Mouse (Mus musculus) retina, adult 2 months (tissue): Measurements from ENCODE around the gene Myo16.

ENCODE experiments used
- DNase-seq: peaks from one replicate; pipeline ENCODE4 v3.0.0-alpha.2; 2012; ENCODE audit warnings: low read depth, low spot score

The Myo16 gene

DNA sequence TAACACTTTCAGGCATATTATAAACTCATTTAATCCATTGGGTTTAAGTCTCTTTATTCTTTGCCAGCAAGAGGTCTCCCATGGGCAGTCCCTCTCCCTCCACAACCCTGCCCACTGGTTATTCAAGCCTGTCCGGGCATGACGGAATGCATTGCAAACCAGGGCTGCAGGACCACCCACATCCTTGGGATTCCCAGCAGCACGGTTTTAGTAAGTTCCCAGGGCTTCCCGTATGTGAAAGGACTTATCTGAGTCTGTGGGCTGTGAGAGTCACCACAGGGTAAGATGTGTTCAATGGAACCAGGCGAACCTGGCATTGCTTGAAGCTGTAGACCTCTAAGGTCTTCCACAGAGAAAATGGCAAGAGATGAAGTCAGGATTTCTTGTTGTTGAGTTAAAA, 471.6 kb downstream of the Myo16 start:
- no peak for DNase-seq

DNA sequence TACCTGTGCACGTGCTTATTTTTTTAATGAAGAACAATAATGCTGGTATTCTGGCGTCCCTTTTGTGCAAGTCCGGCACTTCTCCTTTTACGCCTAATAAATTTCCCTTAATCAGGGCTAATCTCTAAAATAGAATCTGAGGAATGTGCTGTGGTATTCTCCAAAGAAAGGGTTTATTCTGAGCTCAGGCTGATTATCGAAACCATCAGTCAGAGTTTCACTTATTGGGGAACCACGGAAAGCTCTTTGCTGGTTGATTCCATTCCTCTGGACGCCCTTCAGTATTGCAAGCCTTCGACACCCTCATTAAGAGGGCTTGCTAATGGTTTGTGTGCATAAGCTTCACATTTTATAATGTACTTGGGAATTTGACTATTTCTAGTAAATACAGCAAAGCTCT, 475.0 kb downstream of the Myo16 start:
- no peak for DNase-seq

DNA sequence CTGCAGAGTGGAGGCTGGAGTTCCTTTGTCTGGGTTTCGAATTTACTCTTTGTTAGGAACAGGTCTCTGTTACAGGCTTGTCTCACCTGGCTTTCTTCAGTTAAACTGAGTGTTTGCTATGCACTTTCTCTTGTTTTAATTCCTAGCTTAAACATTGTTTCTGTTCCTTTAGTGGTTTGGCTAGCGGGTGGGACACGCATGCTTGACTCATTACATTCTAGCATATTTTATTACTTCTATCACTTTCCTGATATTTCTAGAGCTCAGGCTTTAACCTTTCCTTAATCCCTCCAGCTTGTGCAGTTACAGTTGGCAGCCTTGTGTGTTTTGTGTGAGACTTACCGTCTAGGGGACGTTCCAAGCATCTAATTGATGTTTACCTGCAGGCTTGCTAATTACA, 476.2 kb downstream of the Myo16 start:
- DNase-seq = no peak

DNA sequence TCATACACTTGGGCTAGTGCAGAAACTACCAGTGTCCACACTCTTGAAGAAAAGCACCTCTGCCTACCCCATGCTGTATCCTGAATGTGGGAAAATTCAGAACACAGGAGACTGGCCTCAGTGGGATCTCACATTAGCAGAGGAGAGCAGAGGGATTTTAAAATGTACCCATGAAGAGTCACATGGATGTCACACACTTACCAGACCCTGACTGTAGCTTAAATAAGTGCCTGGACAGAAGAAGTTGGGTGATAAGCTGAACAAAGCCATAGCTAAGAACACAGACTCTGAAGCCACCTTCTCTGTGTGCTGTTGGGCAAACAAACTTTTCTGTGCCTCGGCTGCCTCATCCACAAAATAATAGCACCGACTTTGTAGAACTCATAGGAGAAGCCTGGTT, 477.3 kb downstream of the Myo16 start:
- no peak for DNase-seq

DNA sequence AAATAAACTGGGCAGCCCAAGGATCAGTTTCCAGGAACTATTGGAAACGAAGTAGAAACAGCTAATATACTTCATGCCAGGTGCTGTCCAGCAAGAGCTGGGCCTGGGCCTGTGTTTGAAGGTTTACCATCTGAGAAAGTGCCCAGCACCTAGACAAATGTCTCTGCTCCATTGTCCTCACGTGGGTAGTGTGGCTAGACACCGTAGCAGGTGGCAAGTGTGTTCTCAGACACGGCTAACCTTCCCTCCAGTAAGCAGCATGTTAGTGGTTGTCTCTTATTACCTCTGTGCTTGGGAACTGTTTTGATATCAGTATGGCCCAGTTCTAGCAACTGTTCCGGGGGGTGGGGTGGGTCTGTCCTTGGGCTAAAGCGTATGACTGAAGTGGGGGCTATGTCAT, 478.9 kb downstream of the Myo16 start:
- no peak for DNase-seq

DNA sequence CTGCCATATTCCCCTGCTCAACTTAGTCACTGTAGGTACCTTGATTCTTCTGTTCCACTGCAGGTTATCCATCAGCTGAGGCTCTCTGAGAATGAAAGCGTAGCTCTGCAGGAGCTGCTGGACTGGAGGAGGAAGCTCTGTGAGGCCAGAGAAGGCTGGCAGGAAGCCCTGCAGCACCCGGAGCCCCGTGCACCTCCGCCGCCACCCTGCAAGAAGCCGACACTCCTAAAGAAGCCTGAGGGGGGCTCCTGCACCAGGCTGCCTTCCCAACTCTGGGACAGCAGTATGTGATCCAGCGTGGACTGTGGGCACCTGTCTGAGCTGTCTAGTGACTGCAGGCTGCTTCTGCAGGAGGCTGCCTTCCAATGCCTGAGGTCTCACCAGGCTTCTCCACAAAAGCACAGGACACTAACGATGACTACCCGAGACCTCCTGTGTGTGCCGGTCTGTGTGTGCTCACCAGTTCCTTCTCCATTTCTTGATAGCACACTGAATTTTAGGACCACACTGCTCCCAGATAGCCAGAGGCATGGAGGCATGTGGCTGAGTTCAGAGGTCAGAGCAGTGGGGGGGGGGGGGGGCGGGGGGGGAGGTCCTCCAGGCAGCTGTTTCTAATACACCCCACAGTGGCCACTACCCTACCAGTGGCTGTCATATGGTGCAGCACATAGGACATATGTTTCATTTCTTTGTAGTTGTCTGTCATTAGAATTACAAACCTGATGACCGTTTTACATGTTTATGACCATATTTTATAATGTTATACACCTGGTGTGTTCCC, 479.8 kb downstream of the Myo16 start:
- DNase-seq = no peak

DNA sequence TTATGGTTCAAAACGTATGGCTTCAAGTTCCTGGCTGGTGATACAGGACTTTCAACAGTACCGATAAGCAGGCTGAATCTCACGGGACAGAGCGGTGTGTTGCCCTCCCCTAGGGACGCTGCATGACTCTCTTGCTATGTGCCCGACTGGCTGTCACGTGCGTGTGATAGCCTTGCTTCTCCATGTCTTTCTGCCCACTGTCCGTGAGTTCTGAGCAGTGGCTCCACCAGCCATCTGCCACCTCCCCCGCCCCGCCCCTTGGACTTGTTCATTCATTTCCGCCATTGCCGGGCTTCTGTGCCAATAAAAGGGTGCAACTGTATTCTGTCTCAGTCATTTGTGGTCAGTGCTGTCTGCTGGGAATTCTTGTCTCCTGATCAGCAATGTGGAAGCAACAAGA, 480.7 kb downstream of the Myo16 start:
- DNase-seq = no peak

DNA sequence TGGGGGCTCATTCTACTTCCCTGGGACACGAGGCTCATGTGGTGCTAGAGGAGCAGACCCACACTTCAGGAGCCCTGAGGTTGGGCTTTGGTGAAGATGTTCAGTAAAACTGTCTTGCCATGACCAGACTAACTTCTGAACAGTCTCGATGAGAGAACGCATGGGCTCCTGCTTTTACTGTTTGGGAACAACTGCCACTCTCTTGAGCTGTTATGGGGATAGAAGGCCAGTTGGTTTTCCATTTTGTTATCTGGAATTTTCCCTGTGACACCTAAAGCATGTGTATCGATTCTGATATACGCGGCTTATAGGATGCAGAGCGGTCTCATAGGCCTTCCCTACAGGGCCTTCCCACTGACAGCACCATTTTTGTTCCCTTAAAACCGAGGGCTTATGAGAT, 485.2 kb downstream of the Myo16 start:
- no peak for DNase-seq

DNA sequence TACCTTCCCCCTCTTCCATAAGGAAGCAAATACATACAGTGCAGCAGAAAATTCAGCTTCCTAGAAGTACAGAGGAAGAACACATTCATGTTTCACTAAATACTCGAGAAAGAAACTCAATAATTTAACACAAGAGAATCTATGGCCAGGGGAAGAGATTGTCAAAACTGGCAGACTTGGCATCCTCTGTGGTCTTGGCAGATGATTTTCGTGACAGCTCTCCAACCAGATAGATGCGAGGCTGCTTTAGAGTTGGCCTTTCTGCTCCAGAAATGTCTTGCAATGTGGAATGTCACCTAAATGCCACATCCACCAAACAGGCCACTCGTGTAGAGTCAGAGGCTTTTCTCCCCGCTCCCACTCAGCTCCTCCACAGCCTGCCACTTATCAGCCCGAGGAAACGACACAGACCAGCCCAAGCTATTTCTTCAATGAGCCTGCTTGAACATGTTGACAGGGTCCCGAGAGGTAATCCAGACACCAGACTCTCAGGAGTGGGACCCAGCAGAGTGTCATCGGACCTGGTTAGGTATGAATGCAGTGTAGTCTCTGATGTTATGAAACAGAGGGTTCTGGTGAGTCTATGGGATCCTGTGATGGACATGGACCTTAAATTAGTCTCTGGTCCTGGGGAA, 486.6 kb downstream of the Myo16 start:
- DNase-seq = no peak

DNA sequence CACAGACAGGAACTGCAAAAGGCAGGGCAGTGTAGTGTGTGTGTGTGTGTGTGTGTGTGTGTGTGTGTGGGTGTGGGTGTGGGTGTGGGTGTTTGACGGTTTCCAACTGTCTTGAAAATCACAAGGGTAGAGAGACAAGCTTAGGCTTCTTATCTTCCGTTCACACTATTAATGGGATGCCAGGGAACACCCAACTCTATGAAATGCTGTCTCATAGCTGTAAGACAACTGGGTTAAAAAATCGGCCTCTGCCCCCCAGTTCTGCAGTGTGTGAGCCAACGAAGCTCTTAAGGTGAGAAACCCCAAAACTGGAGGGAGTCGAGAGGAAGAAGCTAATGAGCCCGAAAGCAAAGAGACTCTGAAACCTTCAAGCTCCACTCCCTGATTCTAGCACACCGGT, 487.1 kb downstream of the Myo16 start:
- no peak for DNase-seq

DNA sequence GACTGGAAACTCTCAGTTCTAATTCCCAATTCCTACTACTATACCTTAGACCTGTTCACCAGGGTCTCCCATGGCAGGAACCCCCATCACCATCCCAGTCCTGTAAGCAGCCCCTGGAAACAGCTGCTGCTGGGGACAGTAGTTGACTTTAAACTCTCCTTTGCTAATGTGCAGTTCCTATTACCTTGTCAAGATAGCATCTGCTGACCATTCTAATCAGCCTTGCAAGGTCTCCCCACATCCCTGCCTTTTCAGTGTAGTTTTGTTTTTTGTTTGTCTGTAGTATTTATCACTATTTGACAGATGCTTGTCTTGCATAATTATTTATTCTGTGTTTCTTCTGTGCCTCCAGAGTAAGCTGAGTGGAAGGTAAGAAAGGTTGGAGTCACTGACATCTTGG, 487.6 kb downstream of the Myo16 start:
- no peak for DNase-seq

DNA sequence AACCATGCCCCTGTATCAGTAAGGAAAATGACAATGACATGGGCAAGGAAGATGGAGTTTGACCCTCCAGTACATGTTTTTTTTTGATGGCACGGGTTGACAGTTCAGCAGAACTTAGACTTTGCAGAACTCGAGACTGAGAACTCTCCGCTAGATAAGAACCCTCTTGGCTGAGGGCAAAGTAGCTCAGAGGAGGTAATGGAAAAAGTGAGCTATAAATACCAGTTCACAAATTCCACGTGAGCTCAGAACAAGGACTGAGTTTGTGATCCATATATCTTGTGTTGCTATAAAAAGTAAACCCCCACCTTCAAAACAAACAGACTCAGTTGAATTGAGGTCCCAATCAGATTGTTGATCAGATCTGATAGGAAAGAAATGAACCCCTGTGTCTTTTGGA, 489.5 kb downstream of the Myo16 start:
- DNase-seq = no peak

DNA sequence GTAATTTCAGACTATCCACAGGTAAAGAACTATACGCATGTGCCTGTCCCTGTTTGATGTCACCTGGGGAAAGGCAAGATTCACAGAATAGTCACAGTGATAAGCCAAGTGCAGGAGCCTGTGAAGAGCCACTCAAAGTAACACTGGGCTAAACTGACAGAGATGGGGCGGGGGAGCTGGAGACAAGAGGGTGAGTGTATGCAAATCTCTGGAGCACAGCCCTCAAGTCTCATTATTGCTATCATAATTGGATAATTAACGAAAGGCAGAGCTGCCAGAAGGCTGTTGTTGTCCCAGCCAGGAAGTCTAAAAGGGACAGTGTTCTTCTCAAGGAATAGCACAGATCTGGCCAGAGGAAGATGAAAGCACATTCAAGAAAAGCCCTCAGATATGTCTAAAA, 490.8 kb downstream of the Myo16 start:
- DNase-seq = no peak

DNA sequence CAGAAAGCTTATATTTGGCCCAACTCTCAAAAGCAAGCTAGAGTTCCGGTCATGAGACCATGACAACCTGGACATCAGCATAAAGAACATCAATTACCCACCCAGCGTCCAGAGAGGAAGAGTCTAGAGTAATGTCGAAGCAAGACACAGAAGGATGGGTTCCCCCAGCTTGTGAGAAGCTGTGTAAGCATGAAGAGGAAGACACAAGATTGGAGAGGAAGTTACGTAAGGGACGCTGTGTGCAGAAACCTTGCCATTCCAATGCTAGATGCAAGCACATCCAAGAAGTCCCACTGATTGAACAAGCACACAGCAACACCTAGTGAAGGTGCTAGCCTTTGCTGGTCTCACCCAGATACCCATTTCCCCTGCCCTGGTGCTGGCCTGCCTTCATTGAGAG, 492.0 kb downstream of the Myo16 start:
- no peak for DNase-seq

DNA sequence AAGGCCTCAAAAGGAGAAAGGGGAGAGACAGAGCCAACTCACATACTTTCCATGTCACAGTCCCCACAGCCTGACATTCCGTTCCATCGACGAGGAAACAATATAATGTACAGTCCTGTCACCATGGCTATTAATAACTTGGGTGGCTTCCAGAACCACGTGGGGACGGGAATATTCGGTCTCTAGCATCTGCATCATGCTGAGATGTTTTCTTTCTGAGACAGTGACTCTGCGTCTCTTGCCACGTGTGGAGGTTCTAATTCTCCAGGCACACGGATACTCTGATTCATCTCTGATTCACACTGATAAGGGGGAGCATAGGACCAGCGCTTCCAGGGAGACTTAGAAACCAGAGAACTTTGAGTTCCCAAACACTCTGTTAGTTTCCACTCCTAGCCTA, 492.8 kb downstream of the Myo16 start:
- no peak for DNase-seq

DNA sequence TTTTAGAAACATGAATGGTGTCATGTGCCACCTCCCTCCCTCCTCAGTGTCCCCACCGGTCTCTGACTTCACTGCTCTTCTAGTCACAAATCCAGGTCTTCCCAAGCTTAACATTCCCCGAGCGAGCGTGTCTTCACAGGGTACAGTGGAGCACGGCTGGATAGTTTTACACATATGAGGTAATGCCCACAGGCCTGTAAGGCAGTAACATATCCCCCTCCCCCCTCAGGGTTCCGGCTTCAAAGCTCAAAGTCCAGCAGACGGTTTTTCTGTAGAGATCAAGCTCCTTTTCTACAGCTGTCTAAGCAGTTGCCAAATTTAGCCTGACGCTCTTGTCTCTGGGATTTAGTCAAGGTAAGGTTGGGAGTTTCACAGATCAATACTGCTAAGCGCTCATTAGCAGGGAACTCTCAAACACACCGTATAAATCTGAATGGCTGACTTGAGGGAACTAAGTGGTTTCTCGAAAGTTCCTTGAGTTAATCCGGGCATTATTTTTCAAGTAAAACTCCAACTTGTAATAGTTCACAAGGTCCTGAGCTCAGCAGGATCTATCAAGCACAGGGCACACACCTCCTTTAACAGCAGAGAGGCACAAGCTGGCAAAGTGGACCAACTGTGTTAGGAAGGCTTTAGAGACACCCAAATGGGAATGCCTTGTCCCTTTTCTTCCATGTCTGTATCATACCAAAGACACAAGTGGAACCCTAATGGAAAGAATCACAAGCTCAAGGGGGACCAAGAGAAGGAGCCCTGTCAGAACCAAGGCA, 498.0 kb downstream of the Myo16 start:
- DNase-seq = no peak

DNA sequence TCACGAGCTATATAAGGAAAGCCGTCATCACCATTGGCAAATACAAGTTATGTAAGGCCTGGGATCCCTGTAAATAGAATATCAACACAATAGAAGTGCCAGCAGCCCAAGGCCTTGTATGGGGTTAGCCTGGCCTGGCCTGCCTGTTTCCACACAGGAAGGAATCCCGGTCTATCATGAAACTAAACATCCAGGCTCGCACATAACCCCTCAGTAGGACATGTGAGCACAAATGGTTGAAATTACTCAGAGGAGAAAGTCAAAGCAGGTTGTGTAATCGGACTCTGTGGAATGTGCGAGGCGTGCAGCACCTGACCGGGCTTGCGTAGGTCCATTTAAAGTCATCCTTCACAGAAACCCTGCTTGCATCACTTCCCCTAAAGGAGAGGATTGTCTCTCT, 499.6 kb downstream of the Myo16 start:
- DNase-seq = no peak

DNA sequence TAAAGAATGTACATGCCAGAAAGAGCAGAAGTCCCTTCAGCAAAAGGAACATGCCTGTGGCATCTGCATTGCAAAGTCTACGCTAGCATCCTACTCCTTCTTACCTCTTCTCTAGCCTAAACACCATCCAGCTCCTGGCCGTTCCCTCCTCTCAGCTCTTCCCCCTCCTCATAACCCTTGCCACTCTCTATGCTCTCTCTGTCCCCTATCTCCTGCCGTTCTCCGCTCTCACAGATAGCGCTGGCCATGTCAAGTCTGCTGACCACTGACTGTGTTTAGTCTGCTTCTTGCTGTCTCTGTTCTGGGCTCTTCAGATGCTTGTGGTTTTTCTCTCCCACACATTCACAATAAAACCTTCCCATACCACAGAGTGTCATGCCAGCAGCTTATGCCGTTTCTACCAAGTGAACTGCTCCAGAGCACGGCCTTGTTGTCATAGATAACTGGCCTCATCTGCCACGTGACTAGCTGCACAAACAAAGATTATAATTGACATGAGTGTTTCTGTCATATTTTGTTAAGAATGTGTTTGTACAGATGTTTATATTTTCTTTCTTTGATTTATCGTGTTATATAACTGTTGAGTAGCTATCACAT, 501.3 kb downstream of the Myo16 start:
- no peak for DNase-seq

DNA sequence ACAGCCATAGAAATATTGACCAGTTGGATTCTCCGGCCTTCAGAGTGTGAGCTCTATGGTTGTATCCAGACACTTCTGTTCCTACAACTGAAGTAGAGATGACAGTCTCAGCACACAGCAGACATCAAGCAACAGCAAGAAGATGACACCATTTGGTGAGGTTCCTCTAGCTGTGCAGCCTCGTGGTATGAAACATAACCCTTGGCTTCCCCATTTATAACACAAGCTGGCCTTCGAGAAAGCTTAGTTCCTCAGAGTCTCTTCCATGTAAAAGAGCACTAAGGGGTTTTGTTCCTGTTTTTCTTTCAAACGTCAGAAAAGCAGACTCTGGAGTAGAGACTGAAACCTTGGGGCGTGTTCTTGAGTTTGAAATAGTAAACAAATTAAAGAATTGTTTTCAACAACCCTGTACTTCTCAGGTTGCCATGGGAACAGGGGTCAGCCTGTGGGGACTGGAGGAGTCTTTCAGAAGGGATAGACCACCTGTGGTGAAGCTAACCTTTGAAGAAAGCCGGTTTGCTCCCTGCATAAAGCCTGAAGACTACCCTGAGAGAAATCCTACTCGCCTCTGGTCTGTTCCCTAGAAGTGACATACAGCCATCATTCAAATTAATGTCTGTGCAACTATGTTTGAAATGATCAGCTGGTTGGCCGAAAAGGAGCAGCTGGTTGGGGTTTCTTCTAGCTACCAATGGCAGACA, 510.2 kb downstream of the Myo16 start:
- no peak for DNase-seq

DNA sequence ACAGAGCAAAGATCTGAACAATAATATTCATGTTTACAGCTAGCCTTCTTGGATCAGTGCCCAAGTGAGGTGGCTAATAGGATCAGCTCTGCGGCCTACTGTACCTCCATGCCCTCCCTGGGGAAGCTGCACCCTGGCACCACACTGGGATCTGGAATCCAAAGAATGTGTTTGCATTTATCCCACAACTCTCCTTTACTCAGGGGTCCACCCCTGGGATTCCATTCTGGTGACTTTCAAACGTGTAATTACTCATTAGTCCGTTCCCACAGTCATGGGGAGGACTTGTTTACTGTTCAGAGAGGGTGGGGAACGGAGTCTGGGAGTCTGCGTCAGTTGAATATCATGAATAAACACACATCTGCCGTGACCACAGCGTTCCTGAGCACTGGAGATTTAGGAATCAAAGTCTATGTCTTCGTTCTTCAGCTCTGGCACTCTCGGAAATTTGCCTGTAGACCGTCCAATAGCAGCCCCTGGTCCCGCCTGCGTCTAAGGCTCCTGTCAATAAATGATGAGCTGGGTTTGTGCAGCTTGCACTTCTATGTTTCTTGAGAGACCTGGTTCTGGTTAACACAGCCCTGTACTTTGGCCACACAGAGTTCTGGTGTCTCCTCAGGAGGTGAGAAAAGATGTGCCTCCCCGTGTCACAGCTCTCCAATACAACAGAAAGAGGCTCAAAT, 511.3 kb downstream of the Myo16 start:
- no peak for DNase-seq

DNA sequence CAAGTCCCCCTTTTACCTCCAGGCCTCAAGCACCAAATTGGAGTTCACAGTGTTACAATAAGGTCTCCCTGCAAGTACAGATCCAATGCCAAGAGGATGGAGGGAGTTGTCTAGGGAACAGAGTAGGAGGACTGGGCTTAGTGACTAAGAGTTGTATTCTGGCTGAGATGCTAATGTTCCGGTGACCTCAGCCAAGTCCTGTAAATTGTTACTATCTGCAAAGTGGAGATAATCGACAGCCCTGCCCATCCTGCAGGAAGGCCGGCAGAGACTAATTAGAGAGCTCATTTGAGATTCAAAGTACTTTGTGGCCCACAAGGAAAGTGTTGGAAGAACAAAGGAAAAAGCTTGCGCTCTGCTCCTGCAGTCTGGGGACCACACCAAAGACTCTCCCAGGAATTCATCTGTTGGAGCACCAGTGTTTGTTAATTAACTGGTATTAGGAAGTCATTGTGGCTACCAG, 512.1 kb downstream of the Myo16 start:
- DNase-seq = no peak
